Mouse (Mus musculus) liver, embryonic 15.5 days (tissue): ENCODE measurements around the gene Mctp1. TPM values are rescaled to one million over a fixed set of nuclear protein-coding genes. Genes with fewer than 3 reads are reported as not detected.

Experiments
- ATAC-seq: fragments of 200-750 bp; cut with Nextera tagmentation; 2 replicates; pipeline ENCODE4 v1.8.0; 2017; ENCODE audit warnings: moderate number of reproducible peaks, mild to moderate bottlenecking, moderate library complexity; ENCODE audit not compliant: insufficient read depth
- H3K27ac ChIP-seq: fragments of 300-500 bp; sonication (generic); replicated peaks from 2 replicates; pipeline ENCODE4 v1.5.1; 2015; ENCODE audit warnings: mild to moderate bottlenecking, inconsistent platforms
- H3K27me3 ChIP-seq: fragments of 300-500 bp; sonication (generic); 2 replicates; pipeline ENCODE4 v1.6.1; 2015; ENCODE audit warnings: mild to moderate bottlenecking, inconsistent platforms
- H3K36me3 ChIP-seq: fragments of 300-500 bp; sonication (generic); replicated peaks from 2 replicates; pipeline ENCODE4 v1.6.1; 2015; ENCODE audit warnings: moderate library complexity, mild to moderate bottlenecking, inconsistent platforms
- H3K4me1 ChIP-seq: fragments of 300-500 bp; sonication (generic); replicated peaks from 2 replicates; pipeline ENCODE4 v1.6.1; 2015; ENCODE audit warnings: inconsistent platforms
- H3K4me2 ChIP-seq: fragments of 300-500 bp; sonication (generic); 2 replicates; pipeline ENCODE4 v1.6.1; 2015; ENCODE audit warnings: moderate library complexity, mild to moderate bottlenecking, inconsistent platforms
- H3K4me3 ChIP-seq: fragments of 300-500 bp; sonication (generic); replicated peaks from 2 replicates; pipeline ENCODE4 v1.5.1; 2015; ENCODE audit warnings: mild to moderate bottlenecking, inconsistent platforms
- H3K9ac ChIP-seq: fragments of 300-500 bp; sonication (generic); 2 replicates; pipeline ENCODE4 v1.6.1; 2015; ENCODE audit warnings: moderate library complexity, mild to moderate bottlenecking, inconsistent platforms
- H3K9me3 ChIP-seq: fragments of 300-500 bp; sonication (generic); replicated peaks from 2 replicates; pipeline ENCODE4 v1.6.1; 2016; ENCODE audit warnings: inconsistent platforms
- WGBS: fragments of 180-500 bp; shearing (Covaris S2); methylation state at CpG from one replicate; pipeline ENCODE4 v1.1.7; 2015; ENCODE audit warnings: mixed read lengths; ENCODE audit not compliant: insufficient replicate concordance; 5-methylcytosine and 5-hydroxymethylcytosine counted together
- polyA plus RNA-seq: library from polyadenylated mRNA; unstranded; fragments of >200 nt; fragmentation: Nextera tagmentation; extraction: Ambion mirVana; gene quantifications from 2 replicates; pipeline ENCODE4 v1.2.1, GENCODE M21; 2015

Mctp1 gene
- polyA plus RNA-seq, 1 experiment from 2014 or later, result 2.2 TPM

DNA sequence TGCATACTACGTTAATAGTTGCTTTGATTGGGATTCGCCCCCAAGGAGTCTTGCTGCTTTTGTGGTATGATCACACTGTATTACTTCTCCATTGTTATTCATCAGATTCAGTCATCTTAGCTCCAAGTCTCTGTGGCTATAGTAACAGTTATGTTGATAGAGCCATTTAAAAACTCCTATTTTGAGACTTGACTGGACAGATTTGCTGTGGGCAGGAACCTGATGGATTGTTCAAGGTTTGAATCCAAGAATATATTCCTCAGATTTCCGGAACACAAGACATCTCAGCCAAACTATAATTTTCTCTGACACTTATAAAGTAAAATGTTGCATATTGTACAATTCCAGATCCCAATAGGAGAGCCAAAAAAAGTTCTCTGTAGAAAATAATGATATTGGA lies 443.4 kb downstream of the Mctp1 start:
- Histone ChIP-seq H3K4me2 (no peak overlapping the region), H3K27me3 (no peaks in the 10 kb centered on the region), H3K36me3 (no peaks in the 10 kb centered on the region), H3K4me3 (no peak overlapping the region), H3K9me3 (no peaks in the 10 kb centered on the region), H3K9ac (no peak overlapping the region), H3K27ac (no peak overlapping the region), H3K4me1 (no peaks in the 10 kb centered on the region)
- WGBS, result 57% methylated on average over 3 of the region's 3 CpGs
- no peak for ATAC-seq

DNA sequence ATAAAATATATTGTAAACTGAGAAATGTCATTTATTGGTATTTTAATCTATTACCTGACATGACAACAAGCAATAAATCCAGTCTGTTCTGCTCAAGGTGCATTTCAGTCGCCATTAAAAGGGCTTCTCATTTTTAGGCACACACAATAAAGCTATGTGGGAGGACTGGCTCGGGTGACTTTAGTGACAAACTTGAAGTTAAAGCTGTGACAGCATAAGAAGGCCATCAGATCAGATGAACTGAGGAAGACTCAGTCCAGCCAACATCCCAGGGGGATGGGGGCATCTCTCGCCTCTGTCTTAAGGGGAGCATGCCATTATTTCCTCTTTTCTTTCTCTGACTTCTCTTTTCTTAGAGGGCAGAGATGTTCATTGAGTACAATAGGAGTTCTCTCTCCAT lies 453.7 kb downstream of the Mctp1 start:
- no peaks in the 10 kb centered on the region for H3K4me1 ChIP-seq
- H3K27me3 ChIP-seq, result no peaks in the 10 kb centered on the region
- H3K9ac ChIP-seq, result no peak overlapping the region
- 41% methylated on average over 3 of the region's 3 CpGs for WGBS
- H3K4me2 ChIP-seq, result no peak overlapping the region
- no peaks in the 10 kb centered on the region for H3K9me3 ChIP-seq
- no peak for ATAC-seq
- no peaks in the 10 kb centered on the region for H3K36me3 ChIP-seq
- H3K4me3 ChIP-seq, result no peak overlapping the region
- H3K27ac ChIP-seq, result no peak overlapping the region

DNA sequence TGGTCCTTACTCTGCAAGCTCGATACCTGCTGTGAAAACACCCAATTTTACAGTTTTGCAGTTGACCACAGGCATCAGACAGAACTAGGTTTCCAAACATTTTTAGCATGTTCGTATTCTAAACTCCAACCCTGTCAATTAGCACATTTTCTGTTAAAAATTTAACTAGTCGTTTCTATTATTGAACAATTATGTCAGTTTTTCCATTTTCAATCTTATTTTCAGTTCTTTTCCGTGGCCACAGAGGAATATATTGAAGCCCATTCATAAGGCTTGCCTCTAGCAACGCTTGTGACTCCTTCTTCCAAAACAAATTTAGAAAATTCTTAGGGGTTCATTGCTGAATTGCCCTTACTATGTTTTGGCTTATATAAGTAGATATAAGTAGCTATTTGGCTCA lies 456.4 kb downstream of the Mctp1 start:
- Histone ChIP-seq H3K4me1 (no peaks in the 10 kb centered on the region), H3K4me3 (no peak overlapping the region), H3K27me3 (no peaks in the 10 kb centered on the region), H3K27ac (no peak overlapping the region), H3K4me2 (no peak overlapping the region), H3K9me3 (no peaks in the 10 kb centered on the region), H3K9ac (no peak overlapping the region), H3K36me3 (no peaks in the 10 kb centered on the region)
- no peak for ATAC-seq
- 51% methylated on average over 5 of the region's 5 CpGs for WGBS

DNA sequence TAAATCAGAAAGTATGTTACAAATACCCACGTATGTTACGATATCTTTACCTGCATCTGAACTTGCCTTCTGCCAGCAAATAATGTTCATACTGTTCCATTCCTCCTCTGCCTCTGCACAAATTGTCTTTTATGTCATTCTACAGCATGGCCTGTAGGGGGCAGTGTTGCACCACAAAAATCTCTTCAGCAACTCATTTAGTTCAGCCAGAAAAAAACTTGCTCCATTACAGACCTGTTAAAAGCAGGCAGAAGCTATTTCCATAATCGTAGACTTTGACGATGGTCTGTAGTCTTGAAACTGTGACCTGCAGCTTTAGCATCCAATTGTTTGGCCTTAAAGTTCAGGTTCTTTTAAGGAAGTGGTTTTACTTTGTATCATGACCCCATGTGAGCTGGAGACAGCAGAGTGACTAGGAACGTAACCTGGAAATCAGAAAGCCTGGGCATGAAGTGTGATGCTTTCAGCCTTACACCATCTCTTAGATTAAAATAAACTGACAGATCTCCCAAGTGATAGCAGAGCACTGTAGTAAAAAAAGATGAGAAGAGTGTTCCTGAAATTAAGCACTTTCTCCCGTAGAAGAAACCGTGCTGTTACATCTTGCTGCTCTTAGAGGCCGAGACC lies 460.4 kb downstream of the Mctp1 start:
- WGBS, result 47% methylated on average over 8 of the region's 8 CpGs
- no peak overlapping the region for H3K4me2 ChIP-seq
- ATAC-seq, result no peak

DNA sequence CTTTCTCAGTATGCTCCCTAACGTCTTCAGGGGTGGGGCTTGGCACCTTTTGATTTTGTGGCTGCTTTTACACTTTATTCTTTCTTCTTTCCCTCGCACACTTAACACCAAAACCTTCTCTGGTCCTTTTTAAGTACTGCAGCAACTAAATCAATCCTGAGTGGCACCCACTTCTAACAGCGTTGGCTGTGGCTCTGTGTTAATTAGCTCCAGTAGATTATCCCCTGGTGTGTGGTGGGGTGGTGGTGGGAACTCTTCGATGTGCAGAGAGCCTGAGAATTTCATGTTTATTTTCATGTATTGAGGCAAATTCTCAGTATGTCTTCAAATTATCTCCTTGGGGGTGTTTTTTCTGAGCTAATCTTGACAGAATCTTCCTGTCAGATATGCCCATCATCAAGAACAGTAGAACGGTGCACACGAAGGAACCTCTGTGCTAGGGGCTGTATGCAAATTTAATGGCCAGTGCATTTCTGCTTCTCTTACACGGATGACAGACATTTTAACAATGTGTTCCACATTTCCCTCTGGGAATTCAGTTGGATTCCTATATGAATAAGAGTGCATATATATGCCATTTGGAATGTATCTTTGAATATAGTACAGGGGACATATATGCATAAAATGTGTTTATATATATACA lies 466.2 kb downstream of the Mctp1 start:
- WGBS, result 47% methylated on average over 7 of the region's 7 CpGs
- H3K27ac ChIP-seq, result no peak overlapping the region
- H3K9me3 ChIP-seq, result no peaks in the 10 kb centered on the region
- H3K27me3 ChIP-seq, result no peaks in the 10 kb centered on the region
- no peak for ATAC-seq
- no peaks in the 10 kb centered on the region for H3K36me3 ChIP-seq
- H3K4me1 ChIP-seq, result no peaks in the 10 kb centered on the region
- H3K4me3 ChIP-seq, result no peak overlapping the region
- H3K9ac ChIP-seq, result no peak overlapping the region
- no peak overlapping the region for H3K4me2 ChIP-seq

More for the DNA sequence above, 460.4 kb downstream of the Mctp1 start:
- Histone ChIP-seq H3K4me1 (no peaks in the 10 kb centered on the region), H3K4me3 (no peak overlapping the region), H3K27ac (no peak overlapping the region), H3K9ac (no peak overlapping the region), H3K27me3 (no peaks in the 10 kb centered on the region), H3K9me3 (no peaks in the 10 kb centered on the region), H3K36me3 (no peaks in the 10 kb centered on the region)

DNA sequence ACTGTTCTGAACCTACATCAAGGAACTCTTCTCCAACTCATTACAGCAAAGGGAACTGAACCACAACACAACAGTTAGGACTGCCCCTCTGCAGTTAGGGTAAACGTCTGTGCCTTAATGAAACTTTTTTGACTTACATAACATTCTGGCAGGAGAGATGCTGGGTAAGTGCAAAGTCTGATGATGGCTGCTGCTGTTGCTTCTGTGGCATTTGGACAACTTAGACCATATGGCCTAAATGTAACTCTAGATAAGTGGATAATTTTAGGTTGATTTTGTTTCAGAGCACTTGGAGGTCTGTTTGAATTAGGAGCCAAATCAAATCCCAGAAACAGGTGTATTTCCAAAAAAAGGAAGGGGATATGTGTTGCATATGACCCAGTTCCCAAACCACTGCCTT lies 470.0 kb downstream of the Mctp1 start:
- Histone ChIP-seq H3K9ac (no peak overlapping the region), H3K4me1 (no peaks in the 10 kb centered on the region), H3K27me3 (no peaks in the 10 kb centered on the region), H3K36me3 (no peaks in the 10 kb centered on the region), H3K4me2 (no peak overlapping the region), H3K9me3 (no peaks in the 10 kb centered on the region), H3K27ac (no peak overlapping the region), H3K4me3 (no peak overlapping the region)
- ATAC-seq, result no peak
- 20% methylated on average over 1 of the region's 1 CpGs for WGBS

DNA sequence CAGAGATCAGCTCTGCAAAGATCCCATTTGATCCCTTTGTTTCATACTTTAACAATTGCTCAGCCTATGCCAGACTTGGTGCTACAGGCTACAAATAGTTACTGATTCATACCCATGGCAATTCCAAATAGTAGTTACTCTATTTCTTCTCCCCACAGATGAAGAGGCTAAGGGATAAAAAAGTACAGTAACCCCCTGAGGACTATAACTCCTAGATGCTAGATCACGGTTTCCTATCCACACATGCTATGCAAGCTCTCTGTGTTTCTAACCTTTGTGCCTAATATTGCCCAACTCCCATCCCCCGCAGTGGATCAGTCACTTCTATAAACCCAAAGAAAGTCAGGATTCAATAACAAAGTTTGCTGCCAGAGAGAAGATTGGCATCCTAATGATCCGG lies 470.7 kb downstream of the Mctp1 start:
- Histone ChIP-seq H3K27ac (no peak overlapping the region), H3K9me3 (no peaks in the 10 kb centered on the region), H3K9ac (no peak overlapping the region), H3K4me2 (no peak overlapping the region), H3K4me3 (no peak overlapping the region), H3K4me1 (no peaks in the 10 kb centered on the region), H3K36me3 (no peaks in the 10 kb centered on the region), H3K27me3 (no peaks in the 10 kb centered on the region)
- ATAC-seq, result no peak
- WGBS, result 69% methylated on average over 3 of the region's 3 CpGs

DNA sequence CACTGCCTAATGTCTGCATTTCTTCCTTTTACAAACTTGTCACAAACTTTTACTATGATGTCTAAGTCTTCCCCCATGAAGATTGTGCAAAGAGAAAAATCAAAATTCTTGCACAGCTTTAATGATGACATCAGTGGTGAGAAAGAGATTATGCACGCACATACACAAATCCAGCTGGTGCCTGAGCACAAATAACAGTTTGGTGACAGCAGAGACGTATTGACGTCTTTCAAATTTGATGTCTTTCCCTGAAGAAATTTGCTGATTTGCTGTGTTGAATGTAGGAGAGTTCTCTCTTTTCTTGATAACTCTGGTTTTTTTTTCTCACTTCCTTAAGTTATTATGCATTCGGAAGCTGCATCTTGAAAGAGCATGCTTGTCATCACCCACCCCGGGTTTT lies 472.7 kb downstream of the Mctp1 start:
- Histone ChIP-seq H3K4me2 (no peak overlapping the region), H3K9me3 (no peaks in the 10 kb centered on the region), H3K4me1 (no peaks in the 10 kb centered on the region), H3K27me3 (no peaks in the 10 kb centered on the region), H3K9ac (no peak overlapping the region), H3K4me3 (no peak overlapping the region), H3K27ac (no peak overlapping the region), H3K36me3 (no peaks in the 10 kb centered on the region)
- no peak for ATAC-seq
- WGBS, result 59% methylated on average over 5 of the region's 5 CpGs

DNA sequence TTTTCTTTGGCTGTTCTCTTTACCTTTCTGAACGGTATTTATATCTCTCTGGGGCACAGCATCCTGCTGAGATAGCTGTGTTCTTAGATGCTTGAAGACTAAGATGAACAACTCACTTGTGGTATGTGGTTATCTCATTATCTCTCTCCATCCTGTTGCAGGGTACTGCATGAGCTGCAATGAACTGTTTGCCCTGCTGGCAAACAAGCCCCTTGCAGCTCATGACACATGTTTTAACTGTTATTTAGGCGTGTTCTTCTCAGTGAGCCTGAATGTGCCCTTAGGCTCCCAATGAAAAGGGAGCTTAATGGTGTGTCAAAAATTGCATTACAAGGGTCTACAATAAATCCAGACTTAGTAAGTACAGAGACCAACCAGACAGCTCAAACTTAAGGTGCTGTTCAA lies 473.7 kb downstream of the Mctp1 start:
- H3K27ac ChIP-seq, result no peak overlapping the region
- H3K4me3 ChIP-seq, result no peak overlapping the region
- no peaks in the 10 kb centered on the region for H3K9me3 ChIP-seq
- H3K36me3 ChIP-seq, result no peaks in the 10 kb centered on the region
- no peaks in the 10 kb centered on the region for H3K4me1 ChIP-seq
- no peaks in the 10 kb centered on the region for H3K27me3 ChIP-seq
- no peak overlapping the region for H3K9ac ChIP-seq
- H3K4me2 ChIP-seq, result no peak overlapping the region
- 18% methylated on average over 2 of the region's 2 CpGs for WGBS
- ATAC-seq, result no peak

DNA sequence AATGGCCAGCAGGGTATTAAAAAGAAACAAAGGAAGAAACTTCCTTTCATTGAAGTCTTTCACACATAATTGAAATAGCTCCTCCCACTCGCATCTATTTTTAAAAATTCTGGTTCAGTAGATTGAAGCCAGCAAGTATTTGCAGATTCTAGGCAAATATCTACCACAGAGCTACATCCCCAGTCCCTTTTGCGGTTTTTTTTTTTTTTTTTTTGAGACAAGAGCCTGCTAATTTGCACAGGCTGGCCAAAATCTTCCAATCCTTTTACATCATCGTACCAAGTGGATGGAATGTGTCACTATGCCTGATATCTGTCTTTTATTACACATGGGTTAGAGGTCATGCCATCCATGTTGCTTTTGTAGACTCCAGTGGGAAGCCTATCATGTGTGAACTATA lies 486.0 kb downstream of the Mctp1 start:
- WGBS, result 51% methylated on average over 3 of the region's 3 CpGs
- Histone ChIP-seq H3K4me1 (no peaks in the 10 kb centered on the region), H3K9me3 (no peaks in the 10 kb centered on the region), H3K4me2 (no peak overlapping the region), H3K4me3 (no peak overlapping the region), H3K9ac (no peak overlapping the region), H3K27me3 (no peaks in the 10 kb centered on the region), H3K36me3 (no peaks in the 10 kb centered on the region), H3K27ac (no peak overlapping the region)
- ATAC-seq, result no peak

DNA sequence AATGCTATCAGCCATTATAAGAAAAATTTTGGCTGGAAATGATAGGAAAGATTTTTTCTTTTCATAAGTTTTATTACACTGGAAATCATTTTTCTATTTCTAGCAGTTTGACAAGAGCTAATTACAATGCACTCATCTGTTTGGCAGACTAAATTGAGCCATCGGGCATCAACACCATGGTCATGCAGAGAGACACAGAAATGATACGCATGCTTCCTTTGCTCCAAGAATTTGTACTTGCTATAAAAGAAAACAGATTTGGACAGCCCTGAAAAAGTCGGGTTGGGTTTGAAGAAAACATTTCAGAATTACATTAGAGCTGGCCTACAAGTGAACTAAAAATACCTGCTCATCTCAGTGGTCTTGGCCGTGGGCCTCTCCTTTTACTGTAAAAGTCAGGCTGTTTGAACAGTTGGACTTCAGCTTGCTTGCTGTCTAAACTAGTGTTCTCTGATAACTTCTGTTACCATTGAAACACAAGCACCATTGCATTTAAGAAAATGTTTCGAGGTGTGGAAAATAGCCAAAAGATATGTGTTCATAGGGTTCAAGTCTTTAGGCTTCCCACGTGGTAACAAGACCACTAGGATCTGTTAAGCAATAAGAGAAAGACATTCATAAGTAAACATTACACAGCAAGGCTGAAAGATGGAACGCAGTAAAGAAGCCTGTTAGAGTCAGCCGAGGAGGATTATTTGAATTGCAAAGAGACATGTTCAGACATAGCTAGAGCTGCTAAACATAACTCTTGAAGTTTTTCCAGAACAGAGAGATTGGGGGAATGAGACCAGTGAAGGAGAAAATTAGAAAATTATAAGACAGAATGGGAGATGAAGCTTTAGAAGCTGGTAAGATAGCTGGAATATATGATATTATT lies 493.8 kb downstream of the Mctp1 start:
- ATAC-seq, result no peak
- no peak overlapping the region for H3K9ac ChIP-seq
- H3K36me3 ChIP-seq, result no peaks in the 10 kb centered on the region
- H3K27ac ChIP-seq, result no peak overlapping the region
- H3K27me3 ChIP-seq, result no peaks in the 10 kb centered on the region
- no peaks in the 10 kb centered on the region for H3K9me3 ChIP-seq
- 63% methylated on average over 8 of the region's 8 CpGs for WGBS
- H3K4me3 ChIP-seq, result no peak overlapping the region
- H3K4me2 ChIP-seq, result no peak overlapping the region
- H3K4me1 ChIP-seq, result no peaks in the 10 kb centered on the region
